Mouse (Mus musculus) thymus, postnatal 4 days (tissue): Measurements from ENCODE around the gene Olfr287.

ENCODE experiments used
- DNase-seq: peaks from one replicate; pipeline ENCODE4 v3.0.0; 2021

The Olfr287 gene

DNA sequence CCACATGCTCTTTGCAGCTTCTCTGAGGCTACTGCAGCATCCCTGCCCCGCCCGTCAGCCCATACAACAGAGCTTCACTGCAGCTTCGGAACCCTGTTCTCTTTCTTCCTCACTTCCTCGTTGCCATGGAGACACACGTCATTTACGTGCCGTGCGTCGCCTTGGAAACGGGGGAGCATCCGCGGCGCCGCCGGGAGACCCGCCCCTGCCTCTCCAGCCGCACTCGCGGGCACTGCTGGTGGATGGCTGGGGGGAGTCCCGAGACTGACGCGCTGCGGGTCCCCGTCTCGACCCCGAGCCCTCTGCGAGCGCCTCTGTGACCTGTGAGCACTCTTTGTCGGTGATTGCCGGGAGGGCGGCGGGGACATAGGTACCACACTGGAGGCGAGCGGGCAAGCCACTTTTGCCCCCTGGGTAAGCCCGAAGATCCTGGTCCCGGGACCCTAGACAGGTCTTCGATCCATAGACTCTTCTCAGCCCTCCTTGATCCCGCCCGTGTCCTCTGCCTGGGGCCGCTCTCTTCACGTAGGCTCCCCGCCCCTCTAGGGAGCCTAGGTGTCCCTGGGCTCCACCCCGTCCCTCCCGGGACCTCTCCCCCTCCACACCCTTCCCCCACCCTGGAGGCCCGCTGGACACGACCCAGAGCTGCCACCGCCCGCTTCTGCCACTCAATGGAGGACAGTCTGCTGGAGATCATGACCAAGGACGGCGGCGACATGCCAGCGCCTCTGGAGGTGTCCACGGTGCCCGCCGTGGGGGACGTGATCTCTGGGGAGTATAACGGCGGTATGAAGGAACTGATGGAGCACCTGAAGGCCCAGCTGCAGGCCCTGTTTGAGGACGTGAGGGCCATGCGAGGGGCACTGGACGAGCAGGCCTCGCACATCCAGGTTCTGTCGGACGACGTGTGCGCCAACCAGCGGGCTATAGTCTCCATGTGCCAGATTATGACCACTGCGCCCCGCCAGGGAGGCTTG, 52.9 kb downstream of the Olfr287 start:
- peak; percentile 81 for DNase-seq

- DNase-seq: no peak
These were observed 53.8 kb downstream of the Olfr287 start, which contains the start of gene Ccdc184 for GRCm38 (mm10) chr15:98166963-98167644. TSS of gene Ccdc184 (plus strand) at chr15:98167158.

DNA sequence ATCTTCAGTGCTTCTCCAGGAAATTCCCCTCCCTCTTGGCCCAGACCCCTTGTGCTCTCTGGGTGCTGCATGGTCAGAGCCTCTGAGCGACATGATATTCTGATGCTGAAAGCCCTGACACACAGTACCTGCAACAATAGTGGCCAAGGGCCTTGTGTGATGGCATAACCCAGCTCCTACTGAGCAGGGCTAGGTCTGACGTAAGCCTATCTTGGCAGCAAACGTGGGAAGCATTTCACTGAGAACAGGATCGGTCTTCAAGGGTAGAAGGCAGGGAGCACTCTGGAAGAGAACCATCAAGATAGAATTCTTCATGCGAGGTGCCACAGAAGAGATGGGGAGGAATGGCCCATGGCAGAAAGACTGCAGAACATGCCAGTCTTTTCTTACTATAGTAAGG, 55.3 kb downstream of the Olfr287 start, which contains the start of gene Asb8:
Gene Asb8, minus strand, starts transcription at position 101 of the 400 bp plus-strand sequence.
- DNase-seq: no peak

GRCm38 (mm10) chr15:98162561-98162960, 58.3 kb downstream of the Olfr287 start:
- no peak for DNase-seq

DNA sequence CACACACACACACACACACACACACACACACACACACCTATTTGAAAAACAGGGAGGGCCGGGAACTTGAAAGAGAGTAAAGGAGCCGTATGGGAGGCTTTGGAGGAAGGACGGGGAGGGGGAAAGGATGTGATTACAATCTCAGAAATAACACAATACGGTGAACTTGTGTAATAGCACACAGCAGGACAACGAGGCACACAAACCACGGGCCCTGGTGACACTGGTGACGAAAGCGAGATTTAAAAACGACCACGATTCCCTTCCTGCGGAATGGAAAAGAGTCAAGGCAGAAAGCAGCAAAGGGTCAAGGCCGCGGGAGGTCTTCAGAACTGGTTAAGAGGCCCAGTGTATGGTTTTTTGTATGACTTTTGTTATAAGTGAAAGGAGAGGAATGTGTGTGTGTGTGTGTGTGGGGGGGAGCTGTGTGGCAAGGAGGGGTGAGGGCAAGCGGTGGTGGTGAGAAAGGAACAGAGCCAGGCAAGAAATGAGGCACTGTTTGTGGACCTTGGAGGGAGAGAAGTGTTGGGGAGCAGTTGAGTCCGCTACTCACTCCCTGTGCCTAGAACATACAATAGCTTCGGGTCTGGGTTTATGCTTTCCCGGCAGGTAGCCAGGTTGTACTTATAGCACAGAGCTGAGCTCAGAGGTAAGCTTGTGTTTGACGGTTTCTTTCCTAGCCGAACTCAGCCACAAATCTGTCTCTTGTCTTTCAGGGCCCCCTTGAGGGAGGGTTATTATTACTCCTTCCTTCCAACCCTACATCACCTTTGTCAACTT, 59.6 kb downstream of the Olfr287 start:
- DNase-seq: no peak

DNA sequence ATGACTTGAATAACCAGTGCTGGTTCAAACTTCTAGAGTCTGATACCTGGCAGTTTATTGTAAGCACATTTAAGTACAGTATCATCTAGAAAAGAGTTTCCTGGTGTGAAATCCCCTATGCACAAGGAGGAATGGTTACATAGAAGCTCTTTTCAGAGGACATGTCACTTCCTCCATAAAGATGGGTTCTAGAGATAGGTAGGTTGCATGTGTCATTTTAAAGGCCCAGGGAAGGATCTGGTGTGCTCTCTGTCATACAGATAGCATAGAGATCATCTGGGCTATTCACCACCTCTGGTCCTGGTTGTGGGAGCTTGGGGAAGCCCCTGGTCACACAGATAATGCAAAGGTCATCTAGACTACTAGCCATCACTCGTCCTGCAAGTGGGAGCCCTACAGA, 63.6 kb downstream of the Olfr287 start:
- no peak for DNase-seq
